Mouse (Mus musculus) cerebellum, postnatal 14 days (tissue): ENCODE measurements at regions not wholly inside any gene's neighbourhood (a gene's known extent, or its start where the extent isn't known, plus 50 kb on each side); places are given as distances from the start of the nearest gene placed in this dataset.
A peak's percentile ranks its signal among the peaks of the same experiment; 100 is the strongest.

ENCODE experiments used
- DNase-seq, 2 experiments: peaks; one replicate each; pipeline ENCODE4 v3.0.0; 2021; ENCODE audit warnings: mixed read lengths in 2 of 2

DNA sequence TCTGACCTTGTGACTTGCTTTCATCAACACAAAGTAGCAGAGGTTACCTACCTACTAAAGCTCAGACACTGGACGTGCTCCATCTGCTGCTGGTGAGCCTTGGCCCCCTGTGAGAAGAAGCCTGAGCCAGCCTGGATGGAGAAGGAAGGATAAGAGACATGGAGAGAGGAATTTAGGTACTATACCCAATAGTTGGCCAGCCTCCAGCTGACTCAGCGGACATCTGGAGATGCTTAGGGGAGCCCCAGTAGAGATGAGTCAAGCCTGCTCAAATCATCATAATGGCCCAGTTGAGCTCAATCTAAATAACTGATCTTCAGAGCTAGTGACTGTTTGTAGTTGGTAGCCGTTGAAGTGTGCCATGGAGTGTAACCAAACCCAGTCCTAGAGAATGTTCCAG, 53.7 kb upstream of the Ripply2 start:
- peak in 1 of 2 experiments; percentile 55 for DNase-seq

DNA sequence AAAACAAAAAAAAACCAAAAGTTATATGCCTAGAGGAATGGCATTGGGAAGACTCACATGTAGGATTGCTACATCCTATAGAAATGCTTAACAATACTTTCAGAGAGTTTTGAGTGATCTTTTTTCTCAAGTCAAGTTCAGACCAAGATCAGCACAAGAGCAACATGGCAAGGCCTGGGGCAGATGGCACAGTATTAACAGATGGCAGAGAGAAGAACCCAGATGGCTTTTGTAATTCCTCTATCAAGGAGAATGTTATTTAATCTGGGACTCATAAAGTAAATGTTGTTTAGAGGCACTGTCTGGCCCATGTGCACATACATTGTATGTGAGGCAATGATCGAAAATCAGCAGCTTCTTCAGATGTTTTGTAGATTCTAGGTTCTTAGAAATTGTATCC, 58.3 kb upstream of the Ripply2 start:
- DNase-seq = peak; percentile 22 to 67

DNA sequence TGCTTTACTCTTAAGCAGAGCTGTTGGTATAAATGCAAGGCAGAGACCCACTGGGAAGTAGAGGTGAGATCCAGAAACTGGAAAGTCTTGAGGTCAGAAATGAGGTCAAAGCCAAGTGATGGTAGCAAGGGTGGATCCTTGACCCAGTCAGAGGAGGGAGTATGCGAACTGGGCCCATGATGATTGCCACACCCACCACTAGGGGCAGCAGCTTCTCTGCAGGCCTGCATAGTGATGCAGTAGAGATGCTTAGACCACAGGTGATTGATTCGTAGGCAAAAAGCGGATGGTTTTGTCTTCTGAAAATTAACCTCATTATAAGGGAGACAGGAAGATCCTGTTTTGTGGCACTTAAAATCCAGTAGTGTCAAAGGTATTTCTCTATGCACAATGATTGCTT, 59.6 kb upstream of the Ripply2 start:
- DNase-seq = peak in 1 of 2 experiments; percentile 43

DNA sequence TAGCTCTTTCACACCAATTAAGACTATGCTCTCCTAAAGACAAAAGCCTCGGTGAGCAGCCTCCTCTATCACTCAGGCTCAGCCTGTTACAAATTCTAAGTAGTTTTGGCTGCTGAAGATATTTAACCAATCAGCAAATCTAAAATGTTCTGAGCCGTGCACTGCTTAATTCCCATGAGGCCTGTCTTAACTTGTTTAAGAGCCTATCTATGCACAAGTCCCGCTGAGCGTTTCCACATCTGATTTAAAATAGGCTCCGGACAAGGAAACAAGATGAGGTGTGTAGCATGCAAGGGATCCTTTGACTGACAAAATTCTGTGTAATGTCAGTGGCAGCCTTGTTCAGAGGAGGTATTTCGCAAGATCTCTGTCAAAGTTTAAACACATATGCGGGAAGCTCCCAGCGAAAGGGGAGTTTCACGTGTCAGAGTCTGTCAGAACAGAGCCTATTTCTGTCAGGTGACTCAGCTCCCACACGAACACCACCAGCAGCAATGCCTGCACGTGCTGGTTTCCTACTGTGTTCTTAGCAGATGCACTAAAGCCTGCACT, 63.3 kb upstream of the Ripply2 start:
- DNase-seq = no peak

DNA sequence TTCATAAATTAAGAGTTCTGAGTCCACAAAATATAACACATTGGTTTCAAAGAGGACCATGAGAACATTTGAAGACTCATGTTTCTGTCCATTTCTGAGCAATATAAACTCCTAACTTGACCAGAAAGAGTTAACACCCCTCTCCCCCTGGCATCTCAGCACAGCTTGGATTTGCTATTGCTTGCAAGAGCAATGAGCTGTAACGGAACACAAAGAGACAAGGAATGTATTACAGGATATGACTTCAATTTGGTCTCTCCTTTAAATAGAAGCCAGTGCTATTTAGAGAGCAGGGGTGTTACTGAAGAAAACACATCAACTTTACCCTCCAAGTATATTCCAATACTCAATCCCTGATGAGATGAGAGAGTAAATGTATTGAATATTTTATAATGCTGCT, 65.5 kb upstream of the Ripply2 start:
- DNase-seq = peak; percentile 29 to 37

DNA sequence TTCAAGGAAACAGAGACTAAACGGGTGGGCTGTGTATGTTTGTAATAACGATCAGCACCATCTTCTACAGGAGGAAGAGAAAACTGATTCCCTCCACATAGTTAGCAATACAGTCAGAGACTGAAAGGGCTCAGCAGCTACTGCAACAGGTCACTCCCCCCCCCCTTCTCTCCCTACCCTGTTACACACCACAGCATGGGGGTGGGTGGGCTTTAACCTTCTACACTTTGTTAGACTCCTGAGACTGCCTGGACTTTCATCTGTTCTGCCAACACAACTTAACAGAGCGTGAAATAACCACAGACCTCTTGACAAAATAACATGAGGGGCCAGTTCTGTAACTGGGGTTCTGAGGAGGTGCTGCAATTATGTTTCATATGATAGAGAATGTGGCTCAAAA, 50.7 kb upstream of the Snap91 start:
- DNase-seq = no peak
